7 mouse cellular contexts compared by ENCODE assay signal in genomic region chr10:121836507-121837165, GRCm38 (mm10).
A peak's percentile ranks its signal among the peaks of the same experiment; 100 is the strongest.
DNase-seq lines count a peak whose midpoint lies in the region; ATAC-seq and TF ChIP-seq lines count a peak whose summit lies in the region.

No protein-coding gene starts in this region.

- CTCF ChIA-PET in Patski (lab: Charles Lee) = no interaction called here

- DNase-seq in Patski (ENCODE audit: low read depth, low spot score) = peak; percentile 58
- DNase-seq in adrenal gland, postnatal 14 days = peak; percentile 87
- peak; percentile 89 for DNase-seq in gastrocnemius, adult 2 months
- peak; percentile 85 for DNase-seq in hindbrain, postnatal 0 days (ENCODE audit: low spot score)
- peak; percentile 62 to 71 for DNase-seq in layer of hippocampus, postnatal 14 days (ENCODE audit: low spot score in 2 of 2)
- DNase-seq in urinary bladder, postnatal 10 days (ENCODE audit: low spot score) = peak; percentile 43

- H3K4me1 ChIP-seq in hindbrain, postnatal 0 days (ENCODE audit: insufficient read depth, low read length) = peaks cover 10% of the 10 kb centered on the region; the same call in 1 of the 2 replicates
- peaks cover 11% of the 10 kb centered on the region for H3K4me1 ChIP-seq in midbrain, embryonic 15.5 days

- H3K4me3 ChIP-seq in gastrocnemius, adult 2 months = peak overlapping the region; percentile 67
- 0 out of 2 replicates have a peak overlapping the region, but pooled peaks have one; percentile 1 for H3K4me3 ChIP-seq in hindbrain, postnatal 0 days (ENCODE audit: low read length)
- no peak overlapping the region for H3K4me3 ChIP-seq in midbrain, embryonic 15.5 days

- H3K27ac ChIP-seq in gastrocnemius, adult 2 months = peak overlapping the region; percentile 84
- peak overlapping the region; percentile 78 for H3K27ac ChIP-seq in hindbrain, postnatal 0 days
- peak overlapping the region; percentile 62 for H3K27ac ChIP-seq in midbrain, embryonic 15.5 days

- WGBS in hindbrain, postnatal 0 days = 33% methylated on average over 18 of the region's 18 CpGs
- WGBS in midbrain, embryonic 15.5 days = 57% methylated on average over 18 of the region's 18 CpGs

- in situ Hi-C loops in Patski (cut with MboI; ENCODE audit: low pct_unique_long_range_greater_than_20kb) = loop anchor here (5.0 kb wide), 1 partner anchor 216 kb away; no protein-coding TSS in a partner anchor

- peak overlapping the region; percentile 41 for H3K4me2 ChIP-seq in hindbrain, postnatal 0 days (ENCODE audit: low read depth, low read length)
- H3K4me2 ChIP-seq in midbrain, embryonic 15.5 days = 0 out of 2 replicates have a peak overlapping the region, but pooled peaks have one; percentile 1

- no peaks in the 10 kb centered on the region for H3K27me3 ChIP-seq in Patski
- no peaks in the 10 kb centered on the region for H3K27me3 ChIP-seq in hindbrain, postnatal 0 days (ENCODE audit: insufficient read depth, low read length)
- H3K27me3 ChIP-seq in midbrain, embryonic 15.5 days (replicated peaks) = no peaks in the 10 kb centered on the region

- intact Hi-C loops in gastrocnemius, adult 2 months (cut with DNase I) = loop anchor here (10.0 kb wide), 2 partner anchors 68 to 132 kb away; no protein-coding TSS in a partner anchor

- peaks cover 14% of the 10 kb centered on the region for H3K36me3 ChIP-seq in hindbrain, postnatal 0 days (ENCODE audit: insufficient read depth, low read length)
- H3K36me3 ChIP-seq in midbrain, embryonic 15.5 days (replicated peaks) = peaks cover 14% of the 10 kb centered on the region

- POLR2A ChIA-PET in Patski (lab: Charles Lee) = interaction anchor here (0.9 kb wide), 1 partner anchor 214 kb away, joined by 5 read pairs; no protein-coding TSS in a partner anchor

- no peaks in the 10 kb centered on the region for H3K9me3 ChIP-seq in hindbrain, postnatal 0 days (ENCODE audit: low read length)
- no peaks in the 10 kb centered on the region for H3K9me3 ChIP-seq in midbrain, embryonic 15.5 days

- no peak for TF ChIP-seq CTCF in Patski (IDR thresholded peaks at IDR 0.05)
- no peak for TF ChIP-seq CTCF in gastrocnemius, adult 2 months (IDR thresholded peaks at IDR 0.05)
- TF ChIP-seq CTCF in hindbrain, postnatal 0 days (IDR thresholded peaks at IDR 0.05; ENCODE audit: low read depth) = no peak

- H3K9ac ChIP-seq in hindbrain, postnatal 0 days (replicated peaks; ENCODE audit: low read length) = 0 out of 2 replicates have a peak overlapping the region, but pooled peaks have one; percentile 17
- no peak overlapping the region for H3K9ac ChIP-seq in midbrain, embryonic 15.5 days

- no peak for ATAC-seq in Patski
- peak; percentile 50 for ATAC-seq in hindbrain, postnatal 0 days
- ATAC-seq in midbrain, embryonic 15.5 days (replicated peaks) = peak; percentile 61
